Mouse (Mus musculus) bone marrow, adult 2 months (tissue): ENCODE results near the gene Abcb6.

Experiments used
- CTCF ChIP-seq: fragments of 200-500 bp; IDR thresholded peaks from 2 replicates; pipeline ENCODE4 v1.5.1; 2011; ENCODE audit warnings: low read length, control low read depth; ENCODE audit not compliant: control insufficient read depth, insufficient read depth
- POLR2A ChIP-seq: fragments of 200-500 bp; IDR thresholded peaks from 2 replicates; pipeline ENCODE4 v1.6.1; 2011; ENCODE audit warnings: low read depth, mild to moderate bottlenecking, control low read depth, low read length, borderline replicate concordance; ENCODE audit not compliant: control insufficient read depth

DNA sequence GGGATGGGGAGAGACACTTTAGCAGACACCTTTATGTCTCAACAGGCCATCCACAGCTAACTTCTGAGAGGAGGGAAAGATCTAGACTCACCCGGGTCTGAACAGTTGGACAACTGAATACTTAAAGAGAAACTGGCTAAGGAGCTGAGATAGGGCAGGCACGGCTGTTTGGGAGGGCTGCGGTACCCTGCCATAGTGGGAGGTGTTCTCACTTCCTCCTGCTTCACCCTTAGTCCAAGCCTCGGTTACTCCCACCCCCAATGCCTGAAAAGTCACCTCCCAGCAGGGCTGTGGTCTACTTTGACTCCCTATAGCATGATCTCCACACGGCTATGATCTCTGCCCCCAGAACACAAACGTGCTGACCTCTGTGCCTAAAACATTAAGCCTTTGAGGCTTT is 43.3 kb upstream of the Abcb6 start:
- TF ChIP-seq POLR2A: no peak
- TF ChIP-seq CTCF: no peak
